Mouse (Mus musculus) thymus, postnatal 0 days (tissue): ENCODE data around the gene Ppp1r13l. TPM values are rescaled to one million over a fixed set of nuclear protein-coding genes. Genes with fewer than 3 reads are reported as not detected.

Source experiments
- DNase-seq: peaks from one replicate; pipeline ENCODE4 v3.0.0-alpha.2; 2015; ENCODE audit warnings: low spot score
- polyA plus RNA-seq: library from polyadenylated mRNA; unstranded; fragments of >200 nt; fragmentation: Nextera tagmentation; extraction: Ambion mirVana; gene quantifications from 2 replicates; pipeline ENCODE4 v1.2.1, GENCODE M21; 2015

Gene Ppp1r13l
- polyA plus RNA-seq, 1 experiment from 2014 or later = 2.2 TPM

DNA sequence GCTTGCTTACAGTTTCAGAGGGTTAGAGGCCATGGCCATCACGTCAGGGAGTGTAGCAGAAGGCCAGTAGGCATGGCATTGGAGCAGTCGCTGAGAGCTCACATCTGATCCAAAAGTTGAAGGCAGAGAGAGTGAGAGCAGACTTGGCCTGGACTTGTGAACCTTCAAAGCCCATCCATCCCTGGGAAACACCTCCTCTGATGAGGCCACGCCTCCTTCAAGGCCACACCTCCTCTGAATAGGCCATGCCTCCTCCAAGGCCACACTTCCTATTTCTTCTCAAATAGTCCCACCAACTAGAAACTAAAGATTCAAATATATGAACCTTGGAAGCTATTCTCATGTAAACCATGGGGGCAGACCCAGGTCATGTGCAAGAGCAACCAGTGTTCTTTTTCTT, 24.0 kb upstream of the Ppp1r13l start:
- no peak for DNase-seq

DNA sequence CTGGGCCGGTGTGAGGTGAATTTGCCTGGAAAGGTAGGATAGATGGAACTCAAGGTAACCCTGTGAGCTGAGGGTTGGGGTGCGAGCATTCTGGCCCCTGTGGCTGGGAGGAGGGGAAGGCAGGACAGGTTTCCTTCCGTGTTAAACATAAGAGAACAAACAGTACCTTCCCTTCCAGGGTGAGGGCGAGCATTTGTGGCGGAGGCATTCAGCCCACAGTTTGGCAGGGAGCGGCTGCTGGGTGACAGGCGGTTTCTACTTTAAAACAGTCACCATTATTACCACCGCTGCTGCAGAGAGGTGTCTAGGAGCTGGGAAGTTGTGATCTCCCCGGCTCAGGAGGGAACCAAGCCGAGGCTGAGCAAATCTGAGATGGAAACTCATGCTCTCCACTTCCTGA, 22.4 kb upstream of the Ppp1r13l start:
- DNase-seq = no peak

DNA sequence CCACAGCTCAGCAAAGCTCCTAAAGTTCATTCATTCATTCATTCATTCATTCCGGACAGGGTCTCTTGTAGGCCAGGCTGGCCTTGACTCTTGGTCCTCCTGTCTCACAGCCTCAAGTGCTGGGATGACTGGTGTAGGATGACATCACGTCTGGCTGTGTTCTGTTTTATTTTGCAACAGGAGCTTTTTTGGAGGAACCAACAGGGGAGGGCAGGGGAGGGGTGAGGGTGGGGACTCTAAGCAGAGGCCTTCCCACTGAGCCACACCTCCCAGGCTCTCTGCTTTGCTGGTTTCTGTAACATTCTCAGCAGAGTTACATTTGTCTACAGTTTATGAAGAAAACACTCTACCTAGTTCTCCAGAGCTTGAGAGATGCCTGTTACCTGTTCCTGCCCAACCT, 21.5 kb upstream of the Ppp1r13l start:
- no peak for DNase-seq

DNA sequence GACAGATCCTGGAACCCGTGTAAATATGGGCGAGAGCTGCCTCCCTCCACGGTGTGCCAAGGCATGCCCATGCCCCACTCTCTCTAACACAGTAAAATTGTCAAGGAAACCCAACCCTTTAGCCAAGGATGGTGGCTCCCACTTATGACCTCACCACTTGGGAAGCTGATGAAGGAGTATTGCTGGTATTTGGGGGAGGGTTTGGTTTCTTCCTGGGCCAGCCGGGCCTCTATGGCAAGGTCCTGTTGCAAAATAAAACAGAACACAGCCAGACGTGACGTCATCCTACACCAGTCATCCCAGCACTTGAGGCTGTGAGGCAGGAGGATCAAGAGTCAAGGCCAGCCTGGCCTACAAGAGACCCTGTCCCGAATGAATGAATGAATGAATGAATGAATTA, 21.0 kb upstream of the Ppp1r13l start:
- DNase-seq = no peak

DNA sequence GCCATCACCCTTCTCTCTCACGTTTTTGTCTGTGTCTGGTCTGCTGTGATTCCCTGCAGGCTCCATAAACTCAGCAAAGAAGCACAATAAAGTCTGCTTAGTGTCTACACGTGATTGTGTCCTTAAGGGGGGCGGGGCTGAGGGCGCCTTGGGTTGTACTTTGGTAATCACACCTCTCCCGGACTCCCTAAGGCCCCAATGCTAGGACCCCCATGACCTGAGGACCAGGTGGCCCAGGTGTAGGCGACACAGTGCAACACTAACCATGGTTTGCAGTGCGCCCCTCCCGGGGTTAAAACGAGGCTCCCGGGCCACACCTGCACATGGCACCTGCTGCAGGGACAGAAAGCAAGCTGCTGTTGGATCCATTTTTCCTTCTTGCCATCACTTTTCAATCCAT, 18.3 kb upstream of the Ppp1r13l start:
- DNase-seq = no peak

DNA sequence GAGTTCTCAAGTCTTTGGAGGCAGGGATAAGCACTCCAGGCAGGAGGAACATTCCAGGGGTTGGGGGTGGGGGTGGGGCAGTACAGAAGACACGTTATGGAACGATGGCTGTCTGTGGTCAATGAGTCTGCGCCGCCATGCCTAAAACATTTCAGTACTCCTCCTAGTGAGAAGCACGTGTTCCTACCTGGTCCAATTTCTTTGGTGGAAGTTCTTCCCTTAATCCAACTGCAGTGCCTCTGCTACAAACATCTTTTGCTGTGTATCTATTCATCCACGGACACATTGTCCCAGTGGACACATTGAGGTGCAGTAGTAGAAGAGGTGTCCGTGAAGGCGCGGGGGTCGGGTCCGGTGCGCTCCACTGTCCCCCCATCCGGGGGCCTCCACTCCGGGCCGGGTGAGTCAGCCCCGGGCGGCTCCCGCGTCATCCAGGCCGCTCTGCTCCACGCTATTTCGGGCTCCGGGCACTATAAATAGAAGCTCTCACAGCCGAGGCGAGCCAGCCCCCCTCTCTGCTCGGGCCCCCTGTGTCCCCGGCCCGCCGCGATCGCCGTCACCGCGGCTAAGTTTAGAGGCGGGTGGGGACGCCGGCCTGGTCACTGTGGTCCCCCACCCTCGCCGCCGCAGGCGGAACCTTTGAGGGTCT, 17.7 kb upstream of the Ppp1r13l start:
- no peak for DNase-seq

DNA sequence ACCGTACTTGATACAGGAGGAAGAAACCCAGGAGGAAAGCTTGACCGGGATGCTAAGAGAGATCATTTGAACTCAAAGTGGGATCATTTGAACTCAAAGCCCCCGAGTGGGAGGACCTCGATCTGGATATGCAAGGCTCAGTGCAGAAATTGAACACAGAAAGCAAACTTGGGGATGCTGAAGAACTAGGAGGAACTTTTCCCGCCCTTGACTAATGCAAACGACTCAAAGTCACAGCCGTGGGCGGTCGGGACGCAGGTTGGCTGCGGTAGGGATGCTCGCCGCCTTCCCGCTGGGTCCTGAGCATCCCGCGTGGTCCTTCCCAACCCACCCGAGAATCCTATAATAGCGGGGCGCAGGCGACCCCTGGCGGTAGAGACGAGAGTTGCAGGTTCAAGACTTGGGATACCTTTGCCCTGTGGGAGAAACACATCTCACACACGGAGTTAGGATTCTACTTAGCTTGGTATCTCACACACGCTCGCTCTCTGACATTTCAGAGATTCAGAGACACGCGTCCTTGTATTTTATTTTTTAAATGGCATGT, 17.0 kb upstream of the Ppp1r13l start:
- DNase-seq = peak; percentile 82

DNA sequence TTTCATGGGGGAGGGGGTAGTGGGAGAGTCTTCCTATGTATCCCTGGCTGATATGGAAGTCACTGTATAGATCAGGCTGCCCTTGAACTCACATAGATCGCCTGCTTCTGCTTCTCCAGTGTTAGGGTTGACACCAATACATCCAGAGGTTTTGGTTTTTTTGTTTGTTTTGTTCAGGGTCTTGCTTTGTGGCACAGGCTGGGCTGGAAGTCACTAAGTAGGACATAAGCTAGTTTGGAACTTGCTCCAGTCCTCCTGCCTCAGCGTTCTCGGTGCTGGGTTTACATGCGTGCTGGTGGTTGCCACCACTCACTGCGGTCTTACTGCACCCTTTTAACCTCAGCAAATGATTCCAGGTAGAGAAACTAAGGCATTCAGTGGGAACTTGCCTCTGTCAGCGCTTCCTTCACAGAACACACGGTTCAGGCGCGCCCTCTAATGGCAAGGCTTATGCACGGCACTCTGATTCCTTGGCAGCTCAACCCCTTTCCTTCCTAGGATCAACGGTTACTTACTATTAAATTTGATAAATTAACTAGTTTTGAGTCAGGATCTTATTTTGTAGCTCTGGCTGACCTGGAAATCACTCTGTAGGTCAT, 16.2 kb upstream of the Ppp1r13l start:
- DNase-seq = peak; percentile 80

DNA sequence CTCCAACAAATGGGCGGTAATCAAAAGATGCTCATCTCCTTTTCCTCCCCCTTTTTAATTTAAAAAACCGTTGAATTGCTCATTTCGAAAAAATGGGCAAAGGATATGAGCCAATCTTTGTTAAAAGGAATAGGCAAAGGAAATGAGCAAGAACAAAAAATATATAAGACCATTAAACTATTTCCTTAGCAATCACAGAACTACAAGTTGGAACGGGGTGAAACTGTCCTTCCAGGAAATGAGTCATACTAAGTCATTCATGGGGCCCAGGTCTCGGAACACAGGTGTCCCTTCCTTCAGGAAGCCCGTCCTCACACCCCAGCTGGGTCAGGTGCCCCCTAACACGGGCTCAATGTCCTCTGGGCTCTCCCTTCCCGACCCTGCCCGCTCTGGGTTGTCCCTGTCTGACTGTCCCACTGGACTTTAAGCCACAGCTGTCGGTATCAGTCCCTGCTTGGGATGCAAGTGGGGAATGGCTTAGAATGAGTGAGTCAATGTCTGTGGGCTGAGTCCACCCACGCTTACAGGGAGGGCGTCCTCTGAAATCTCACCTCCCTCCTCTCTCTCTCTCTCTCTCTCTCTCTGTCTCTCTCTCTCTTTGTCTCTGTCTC, 15.2 kb upstream of the Ppp1r13l start, which contains the start of gene Ercc1:
Ercc1 (plus strand) TSS at position 542 of the 611 bp plus-strand sequence.
- DNase-seq = no peak

DNA sequence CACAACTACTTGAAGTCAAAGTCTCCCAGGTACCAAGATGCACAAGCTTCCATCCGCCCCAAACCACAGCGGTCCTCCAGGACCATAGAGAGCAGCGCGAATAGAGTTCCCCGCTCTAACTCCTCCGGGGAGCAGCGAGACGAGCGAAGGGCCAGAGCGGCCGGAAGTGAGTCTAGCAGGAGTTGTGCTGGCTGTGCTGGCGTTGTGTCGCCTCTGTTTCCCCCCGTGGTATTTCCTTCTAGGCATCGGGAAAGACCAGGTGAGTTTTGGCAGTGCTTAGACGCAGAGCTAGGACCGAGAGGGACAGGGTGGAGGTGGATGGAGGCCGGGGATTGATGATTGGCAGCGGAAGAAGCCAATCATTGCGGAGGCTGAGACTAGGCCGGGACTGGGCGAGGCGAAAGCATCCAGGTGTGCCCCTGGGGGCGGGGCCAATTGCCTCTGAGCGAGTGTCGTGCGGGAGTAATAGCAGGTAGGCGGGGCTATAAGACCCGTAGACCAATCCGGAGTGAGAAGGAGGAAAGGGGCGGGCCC, 14.5 kb upstream of the Ppp1r13l start:
- peak; percentile 98 for DNase-seq

DNA sequence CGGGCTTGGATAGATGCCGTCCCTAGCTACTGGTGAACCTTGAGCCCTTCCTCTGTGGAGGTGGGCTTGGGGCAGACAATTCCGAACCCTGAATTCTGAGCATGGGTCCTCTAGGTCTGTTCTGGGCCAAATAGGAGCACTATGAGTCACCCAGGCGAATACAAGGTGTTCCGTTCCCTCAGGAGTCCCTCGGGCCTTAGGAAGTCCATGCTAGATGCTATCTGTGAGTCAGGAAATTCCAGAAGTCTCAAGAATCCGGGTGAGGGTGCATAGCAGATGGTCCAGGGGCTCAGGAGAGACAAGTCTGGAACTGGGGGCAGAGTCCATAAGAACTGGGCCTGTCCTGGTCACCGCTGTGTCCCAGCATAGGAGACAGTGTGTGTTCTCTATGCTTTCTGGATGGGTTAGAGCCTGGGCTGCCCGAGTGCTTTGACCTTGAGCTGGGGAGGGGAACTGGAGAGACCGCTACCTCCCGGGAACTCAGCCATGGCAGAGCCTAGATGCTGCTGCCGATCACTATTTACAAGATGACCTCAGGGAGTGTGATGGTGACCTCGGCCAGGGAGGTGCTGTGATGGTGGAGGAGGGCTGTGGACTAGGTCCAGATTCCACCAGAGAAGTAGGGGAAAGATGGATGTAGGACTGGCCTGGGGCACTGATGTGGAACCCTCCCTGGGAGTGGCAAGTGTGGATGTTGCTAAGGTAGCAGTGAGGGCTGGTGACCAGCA, 10.2 kb upstream of the Ppp1r13l start:
- no peak for DNase-seq

DNA sequence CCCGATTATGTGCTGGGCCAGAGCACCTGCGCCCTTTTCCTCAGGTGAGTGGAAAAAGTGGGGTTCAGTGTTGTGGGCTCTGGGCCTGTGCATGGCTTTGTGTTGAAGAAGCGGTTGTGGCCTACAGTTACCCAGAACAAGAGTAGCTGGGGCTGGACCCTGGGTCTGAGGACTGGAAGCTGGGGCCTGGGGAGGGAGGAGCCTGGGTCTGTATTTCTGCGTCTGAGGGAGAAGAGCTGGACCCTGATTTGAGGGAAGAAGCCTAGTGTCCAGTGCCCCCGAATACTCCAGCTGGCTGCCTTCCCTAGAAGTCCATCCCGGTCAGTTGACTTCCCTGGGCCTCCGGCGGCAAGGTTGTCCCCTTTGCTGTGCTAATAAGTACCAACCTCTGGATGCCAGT, 9.3 kb upstream of the Ppp1r13l start:
- no peak for DNase-seq

DNA sequence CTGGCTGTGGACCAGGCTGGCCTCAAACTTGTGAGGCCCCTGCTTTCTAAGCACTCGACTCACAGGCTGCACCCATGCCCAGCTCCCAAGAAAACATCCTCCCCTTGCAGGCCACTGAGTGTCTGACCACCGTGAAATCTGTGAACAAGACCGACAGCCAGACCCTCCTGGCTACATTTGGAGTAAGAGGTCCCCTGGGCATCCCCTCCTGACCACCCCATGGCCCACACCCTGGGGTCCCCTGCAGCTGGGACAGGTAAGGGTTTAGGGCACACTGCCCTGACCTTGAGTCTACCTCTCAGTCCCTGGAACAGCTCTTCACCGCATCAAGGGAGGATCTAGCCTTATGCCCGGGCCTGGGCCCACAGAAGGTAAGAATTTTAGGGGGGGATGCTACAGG, 4.6 kb upstream of the Ppp1r13l start:
- DNase-seq = no peak

DNA sequence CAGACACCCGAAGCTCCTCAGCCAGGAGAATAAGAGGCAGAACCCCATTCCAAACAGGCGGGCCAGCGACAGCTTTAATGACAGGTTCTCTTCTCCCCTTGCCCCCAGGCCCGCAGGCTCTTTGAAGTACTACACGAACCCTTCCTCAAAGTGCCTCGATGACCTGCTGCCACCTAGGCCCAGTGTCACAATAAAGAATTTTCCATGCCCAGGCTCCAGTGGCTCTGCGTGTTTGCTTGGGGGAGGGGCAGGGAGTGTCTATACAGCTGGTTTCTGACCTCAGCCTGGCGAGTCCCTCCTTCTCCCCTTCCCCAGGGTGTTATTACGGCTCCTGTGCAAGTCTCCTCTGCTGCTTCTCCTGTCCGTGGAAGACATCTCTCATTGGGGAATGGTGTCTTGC, 3.2 kb upstream of the Ppp1r13l start:
- no peak for DNase-seq

DNA sequence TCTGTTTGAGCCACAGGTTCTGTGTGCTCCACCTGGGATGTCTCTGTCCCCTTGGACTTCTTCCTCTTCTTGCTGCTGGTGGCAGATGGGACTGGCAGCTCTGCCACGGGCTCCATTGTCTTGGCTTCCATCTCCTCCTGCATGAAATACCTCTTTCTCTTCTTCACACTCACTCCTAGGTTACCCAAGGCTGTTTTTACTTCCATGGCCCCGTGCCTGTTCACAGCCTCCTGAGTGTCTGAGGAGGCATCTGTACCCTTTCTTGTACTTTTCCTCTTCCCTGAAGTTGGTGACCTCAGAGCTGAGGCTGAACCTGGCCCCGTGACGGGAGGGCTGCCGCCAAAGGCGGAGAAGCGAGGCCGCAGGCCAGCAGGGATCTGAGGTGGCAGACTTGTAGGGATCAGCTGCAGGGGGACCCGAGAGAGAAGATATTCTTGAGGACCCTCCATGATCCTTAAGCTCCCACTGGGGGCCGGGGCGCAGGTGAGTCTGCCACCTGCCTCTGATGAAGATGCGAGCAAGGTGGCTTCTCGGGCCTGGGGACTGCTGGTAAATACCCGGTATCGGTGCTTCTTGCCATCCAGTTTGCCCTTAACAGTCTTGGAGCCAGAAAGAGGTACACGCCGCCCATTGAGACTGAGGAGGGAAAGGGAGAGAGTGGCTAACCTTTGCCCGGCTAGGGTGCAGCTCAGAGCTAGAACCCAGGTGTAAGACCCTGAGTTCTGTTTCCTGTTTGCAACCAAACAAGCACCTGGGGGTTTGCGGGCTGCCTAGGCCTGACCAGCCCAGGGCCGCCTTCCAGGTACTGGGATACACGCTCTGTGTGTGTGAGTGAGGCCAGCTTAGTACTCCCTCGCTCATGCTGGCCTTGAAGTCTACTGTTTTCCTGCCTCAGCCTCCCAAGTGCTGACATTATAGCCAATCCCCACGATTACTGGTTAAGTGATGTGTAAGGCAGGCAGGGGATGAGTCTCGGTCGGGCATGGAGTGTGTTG, 1.9 kb upstream of the Ppp1r13l start:
- DNase-seq = no peak

DNA sequence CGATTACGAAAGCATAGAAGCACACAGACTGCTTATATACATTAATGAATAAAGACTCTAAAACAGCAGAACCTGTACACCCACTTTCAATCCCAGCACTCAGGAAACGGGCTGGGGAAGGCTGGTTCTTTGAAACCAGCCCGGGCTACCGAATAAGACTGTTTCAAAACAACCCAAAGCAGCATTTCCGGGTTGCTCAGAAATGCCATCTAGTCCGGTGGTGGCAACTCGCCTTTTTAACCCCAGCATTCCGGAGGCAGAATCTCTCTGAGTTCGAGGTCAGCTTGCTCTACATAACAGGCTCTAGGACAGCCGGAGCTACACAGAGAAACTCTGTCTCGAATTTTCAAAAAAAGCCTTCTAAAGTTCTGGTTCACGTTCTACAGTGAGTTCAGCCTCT, 915 bp upstream of the Ppp1r13l start:
- DNase-seq = peak; percentile 19

DNA sequence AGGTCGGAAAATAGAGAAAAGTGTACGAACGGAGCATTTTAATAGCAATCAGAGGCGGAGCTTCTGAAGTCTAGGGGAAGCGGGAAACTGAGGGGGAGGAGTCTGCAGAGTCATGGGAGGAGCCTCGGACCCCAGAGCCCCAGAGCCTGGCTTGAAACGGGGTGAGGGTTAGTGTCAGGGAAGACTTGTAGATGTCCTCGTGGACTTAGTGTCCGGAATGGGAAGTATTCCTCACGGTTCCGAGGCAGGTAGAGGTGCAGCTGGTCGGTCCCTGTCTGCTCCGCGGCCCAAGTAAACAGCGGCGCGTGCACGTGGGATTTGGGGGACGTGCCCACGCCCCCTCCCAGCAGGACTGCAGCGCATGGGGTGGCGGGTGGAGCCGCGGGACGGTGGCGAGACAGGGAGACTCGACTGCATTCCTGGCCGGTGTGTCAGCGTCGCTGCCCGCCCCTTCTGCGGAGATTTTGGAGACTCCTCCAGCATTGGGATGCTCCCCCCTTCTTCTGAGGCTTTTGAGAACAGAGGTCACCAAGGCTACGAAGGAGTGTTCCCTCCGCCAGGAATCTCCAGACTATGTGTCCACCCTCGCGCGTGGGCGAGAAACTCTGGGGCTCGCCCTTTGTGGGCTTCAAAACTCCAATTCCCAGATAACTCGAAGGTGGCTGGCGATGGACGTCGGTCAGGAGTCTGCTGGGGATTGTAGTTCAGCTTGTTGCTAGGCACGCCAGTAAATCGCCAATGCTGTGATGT, 518 bp downstream of the Ppp1r13l start:
- peak; percentile 19 for DNase-seq

DNA sequence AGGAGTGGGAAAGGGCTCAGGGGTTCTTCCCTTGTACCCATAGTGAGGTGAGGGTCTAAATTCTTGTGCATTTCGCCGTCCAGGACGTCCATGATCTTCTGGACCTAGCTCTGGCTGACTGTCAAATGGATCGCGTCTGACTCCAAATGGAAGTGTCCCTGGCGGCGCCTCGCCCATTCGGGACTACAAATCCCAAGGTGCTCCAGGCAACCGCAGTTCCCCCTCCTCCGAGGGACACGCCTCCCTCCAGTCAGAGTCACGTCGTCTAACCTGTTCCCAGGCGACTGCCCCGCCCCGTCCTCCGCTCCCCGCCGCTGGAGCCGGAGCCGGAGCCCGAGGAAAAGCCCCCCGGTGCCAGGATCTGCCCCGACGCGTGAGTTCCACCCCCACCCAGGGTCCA, 1.4 kb downstream of the Ppp1r13l start:
- peak; percentile 66 for DNase-seq

DNA sequence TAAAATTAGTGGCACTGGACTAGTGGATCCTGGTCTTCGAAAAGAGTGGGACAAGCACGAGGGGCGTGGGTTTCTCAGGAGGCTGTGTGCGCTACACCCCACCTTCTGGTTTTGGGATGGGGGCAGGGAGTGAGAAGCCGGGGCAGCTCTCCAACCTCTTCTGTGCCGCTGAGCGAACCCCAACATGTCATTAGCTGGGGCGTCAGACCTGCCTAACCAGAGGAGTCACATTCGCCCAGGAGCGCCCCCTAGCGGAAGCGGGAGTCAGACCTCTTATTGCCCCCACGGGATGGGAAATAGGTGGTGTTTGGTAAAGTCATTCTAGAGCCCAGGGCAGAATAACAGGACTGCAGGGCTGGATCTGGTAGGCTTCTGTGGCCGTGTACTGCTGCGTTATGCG, 2.2 kb downstream of the Ppp1r13l start:
- peak; percentile 85 for DNase-seq

DNA sequence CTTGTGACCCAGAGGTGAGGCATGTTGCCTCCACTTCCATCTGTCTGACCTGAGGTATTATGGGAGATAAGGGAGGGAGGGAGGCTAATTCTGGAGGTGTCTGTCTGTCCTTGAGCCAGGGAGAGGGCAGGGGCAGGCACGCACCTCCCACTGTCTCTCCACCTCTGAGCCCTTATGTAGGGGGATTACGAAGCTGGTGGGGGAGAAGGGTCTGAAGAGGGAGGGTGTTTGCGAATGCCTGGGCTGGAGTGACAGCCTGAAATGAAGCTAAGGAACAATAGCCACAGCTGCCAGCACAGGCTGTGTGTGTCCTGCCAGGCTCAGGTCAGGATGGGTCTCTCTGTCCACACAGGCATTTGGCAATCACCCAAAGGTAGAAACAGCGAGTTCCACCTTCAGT, 2.7 kb downstream of the Ppp1r13l start:
- no peak for DNase-seq
